Mouse (Mus musculus): ENCODE measurements around the gene Fut8.
"Not testable (repeated sequence)": the region's sequence is repeated elsewhere in the genome, so short reads cannot be mapped to it uniquely, and the experiment has no call there.

The Fut8 gene

GRCm38 (mm10) chr12:77500439-77501055 lies 262.6 kb downstream of the Fut8 start:
- no peak for DNase-seq (ENCODE audit: low spot score)

GRCm38 (mm10) chr12:77501466-77502240 lies 263.7 kb downstream of the Fut8 start:
- DNase-seq (ENCODE audit: low spot score) = peak; percentile 26

GRCm38 (mm10) chr12:77502243-77502642 lies 264.3 kb downstream of the Fut8 start:
- DNase-seq (ENCODE audit: low spot score) = no peak

GRCm38 (mm10) chr12:77505431-77505830 lies 267.5 kb downstream of the Fut8 start:
- no peak for DNase-seq (ENCODE audit: low spot score)

GRCm38 (mm10) chr12:77507770-77508169 lies 269.8 kb downstream of the Fut8 start:
- DNase-seq (ENCODE audit: low spot score) = no peak

GRCm38 (mm10) chr12:77510758-77511157 lies 272.8 kb downstream of the Fut8 start:
- no peak for DNase-seq (ENCODE audit: low spot score)

GRCm38 (mm10) chr12:77511206-77511605 lies 273.3 kb downstream of the Fut8 start:
- DNase-seq (ENCODE audit: low spot score) = no peak

GRCm38 (mm10) chr12:77511631-77512030 lies 273.7 kb downstream of the Fut8 start:
- DNase-seq (ENCODE audit: low spot score) = no peak

GRCm38 (mm10) chr12:77516805-77517204 lies 278.9 kb downstream of the Fut8 start:
- DNase-seq (ENCODE audit: low spot score) = no peak

GRCm38 (mm10) chr12:77517691-77518090 lies 279.8 kb downstream of the Fut8 start:
- DNase-seq (ENCODE audit: low spot score) = no peak

GRCm38 (mm10) chr12:77519534-77520102 lies 281.7 kb downstream of the Fut8 start:
- DNase-seq (ENCODE audit: low spot score) = no peak

- DNase-seq (ENCODE audit: low spot score) = not testable (repeated sequence)
Measured at GRCm38 (mm10) chr12:77524014-77524413, 286.1 kb downstream of the Fut8 start.
